Mouse (Mus musculus) CD4-positive, CD25-positive, alpha-beta regulatory T cell, adult 9 weeks (primary cell): Measurements from ENCODE around the gene Klhl21. TPM values are rescaled to one million over a fixed set of nuclear protein-coding genes. Genes with fewer than 3 reads are reported as not detected.

Experiments
- polyA plus RNA-seq: library from polyadenylated mRNA; unstranded; fragments of 100-300 nt; shearing (Covaris generic); gene quantifications from one replicate; pipeline ENCODE4 v1.2.1, GENCODE M21; 2017

Gene Klhl21
- polyA plus RNA-seq: 1.2 TPM

DNA sequence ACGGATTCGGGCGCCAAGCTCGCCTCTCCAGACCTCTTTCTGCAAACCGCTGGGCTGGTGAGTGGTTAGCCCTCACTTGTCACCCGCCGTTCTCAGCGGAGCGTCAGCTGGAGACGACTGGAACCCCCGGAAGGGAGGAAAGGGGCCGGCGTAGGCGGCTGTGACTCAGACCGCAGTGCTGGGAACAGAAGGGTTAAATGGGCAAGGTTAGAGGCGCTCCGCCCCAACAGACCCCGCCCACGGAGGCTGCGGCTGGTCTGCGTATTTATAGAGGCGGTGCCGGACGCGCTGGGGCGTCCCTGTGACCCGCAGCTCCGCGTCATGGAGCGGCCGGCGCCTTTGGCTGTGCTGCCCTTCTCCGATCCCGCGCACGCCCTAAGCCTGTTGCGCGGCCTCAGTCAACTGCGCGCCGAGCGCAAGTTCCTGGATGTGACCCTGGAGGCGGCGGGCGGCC is at the start of gene Klhl21:
Klhl21 (plus strand) TSS at position 182 of the 454 bp plus-strand sequence.

DNA sequence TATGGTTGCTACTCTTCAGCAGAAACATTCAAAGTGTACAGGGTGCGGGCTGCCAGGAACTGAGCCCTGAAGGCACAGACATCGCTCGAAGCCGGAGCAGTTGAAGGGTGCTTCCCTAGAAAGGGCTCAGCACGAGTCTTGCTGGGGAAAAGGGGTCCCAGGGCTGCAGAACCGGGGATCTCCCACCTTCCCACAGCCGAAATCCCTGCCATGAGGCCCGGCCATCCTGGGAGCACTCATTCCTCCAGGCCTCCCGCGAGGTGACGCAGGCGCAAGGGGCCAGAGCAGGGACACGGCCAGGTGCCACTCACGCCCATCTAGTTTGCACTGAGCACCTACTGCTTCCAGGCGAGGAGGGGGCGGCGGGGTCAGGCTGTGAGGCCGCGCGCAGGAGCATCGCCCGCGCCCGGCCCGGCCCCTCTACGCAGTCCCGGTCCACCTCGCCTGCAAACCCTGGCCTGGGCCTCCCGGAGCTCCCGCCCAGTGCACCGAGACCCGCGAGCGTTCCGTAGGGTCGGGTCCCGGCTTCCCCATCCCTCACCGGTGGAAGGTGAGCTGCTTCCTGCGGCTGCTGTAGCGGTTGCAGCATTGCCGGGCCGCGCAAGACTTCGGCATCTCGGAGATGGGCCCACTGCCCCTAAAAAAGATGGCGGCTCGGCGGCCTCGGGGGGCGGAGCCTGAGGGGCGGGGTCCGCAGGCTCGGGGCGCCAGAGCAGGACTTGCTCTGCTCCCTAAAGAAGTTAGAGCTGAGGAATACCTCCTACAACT is 20.1 kb upstream of the Klhl21 start, which contains the start of gene Thap3:
Thap3 (minus strand) TSS at position 656 of the 768 bp plus-strand sequence.

DNA sequence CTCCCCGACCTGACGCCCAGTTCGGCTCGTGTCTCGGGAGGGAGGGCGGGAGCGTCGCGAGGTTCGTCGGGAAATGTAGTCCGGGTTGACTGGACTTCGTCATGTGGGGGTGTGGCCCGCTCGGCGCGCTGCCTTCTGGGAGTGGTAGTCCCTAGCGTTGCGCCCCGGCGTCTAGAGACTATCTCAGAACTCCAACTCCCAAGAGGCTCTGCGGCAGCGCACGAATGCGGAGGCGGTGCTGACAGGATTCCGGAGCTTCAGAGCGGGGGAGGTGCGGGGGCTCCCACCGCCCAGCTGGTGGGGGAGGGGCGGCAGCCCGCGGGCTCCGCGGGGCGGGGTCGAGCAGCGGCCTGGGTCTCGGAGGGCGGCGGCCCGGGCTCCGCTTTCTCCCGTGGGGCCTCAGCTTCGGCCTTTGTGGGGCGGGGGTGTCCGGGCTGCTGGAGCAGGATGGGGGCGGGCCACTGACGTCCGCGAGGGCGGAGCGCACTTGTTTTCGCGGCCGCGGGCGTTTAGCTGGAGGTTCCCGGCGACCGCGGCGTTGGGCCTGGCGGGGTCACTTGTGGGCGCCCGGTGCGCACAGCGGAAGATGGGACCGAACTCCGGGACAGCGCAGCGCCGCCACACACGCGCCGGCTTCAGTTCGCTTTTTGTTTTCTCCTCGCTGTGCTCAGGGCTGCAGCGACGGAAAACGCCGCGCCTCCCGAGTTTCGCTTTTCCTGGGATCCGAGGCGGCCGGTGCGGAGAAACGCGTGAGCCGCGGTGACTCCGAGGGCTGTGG is 12.2 kb upstream of the Klhl21 start, which contains the start of gene Phf13:
Phf13 (minus strand) TSS at position 86 of the 778 bp plus-strand sequence.

DNA sequence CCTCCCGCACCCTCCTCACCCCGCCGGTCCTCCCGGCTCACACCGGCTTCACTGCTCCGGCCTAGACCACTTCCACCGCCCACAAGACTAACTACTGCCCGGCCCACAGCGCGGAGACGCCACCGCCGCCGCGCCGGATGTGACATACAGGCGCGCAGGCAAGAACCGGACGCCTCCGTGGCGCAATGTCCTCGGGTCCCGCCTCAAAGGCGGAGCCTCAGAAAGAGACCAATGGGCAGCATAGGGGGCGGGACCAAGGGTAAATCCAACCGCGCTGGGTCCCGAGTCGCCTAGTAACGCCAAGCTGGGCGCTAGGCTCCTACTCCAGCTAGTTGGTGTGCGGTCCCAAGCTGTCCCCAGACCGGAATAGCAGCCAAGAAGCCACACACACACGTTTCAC is 18.9 kb downstream of the Klhl21 start, which contains the start of gene Zbtb48:
Zbtb48 (minus strand) TSS at position 148 of the 400 bp plus-strand sequence.

DNA sequence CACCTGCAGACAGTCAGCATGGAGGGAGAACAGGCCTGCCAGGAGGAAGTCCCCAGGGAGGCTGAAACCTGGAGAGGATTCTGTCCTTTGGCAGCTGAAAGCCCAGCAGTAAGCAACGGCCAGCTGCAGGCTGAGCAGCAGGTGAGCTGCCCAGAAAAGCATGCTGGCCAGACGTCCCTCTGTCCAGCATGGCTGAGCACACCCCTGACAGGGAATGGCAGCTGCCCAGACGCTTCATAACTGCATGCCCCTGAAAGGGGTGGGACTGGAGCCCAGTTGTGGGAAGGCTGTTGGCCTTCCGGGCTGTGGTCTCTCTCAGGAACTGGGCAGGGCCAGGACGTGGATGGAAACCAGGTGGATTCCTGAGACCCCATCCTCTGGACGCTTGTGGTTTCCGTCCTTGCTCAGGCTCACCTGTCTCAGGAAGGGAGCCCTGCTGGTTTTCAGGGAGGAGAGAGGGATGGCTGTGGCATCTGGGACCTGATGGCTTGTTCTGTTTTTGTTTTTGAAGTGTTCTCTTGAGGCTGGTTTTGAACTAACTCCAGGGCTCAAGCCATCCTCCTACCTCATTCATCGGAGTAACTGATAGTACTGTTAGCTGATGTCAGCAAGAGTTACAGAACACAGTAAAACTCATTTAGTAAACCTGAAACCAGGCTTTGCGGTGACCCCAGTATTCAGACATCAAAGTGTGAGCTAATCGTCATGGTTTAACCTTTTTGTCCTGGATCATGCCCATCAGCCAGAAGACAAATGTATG is 29.8 kb downstream of the Klhl21 start, which contains the start of gene Tas1r1:
Tas1r1 (minus strand) TSS at position 344 of the 760 bp plus-strand sequence.

DNA sequence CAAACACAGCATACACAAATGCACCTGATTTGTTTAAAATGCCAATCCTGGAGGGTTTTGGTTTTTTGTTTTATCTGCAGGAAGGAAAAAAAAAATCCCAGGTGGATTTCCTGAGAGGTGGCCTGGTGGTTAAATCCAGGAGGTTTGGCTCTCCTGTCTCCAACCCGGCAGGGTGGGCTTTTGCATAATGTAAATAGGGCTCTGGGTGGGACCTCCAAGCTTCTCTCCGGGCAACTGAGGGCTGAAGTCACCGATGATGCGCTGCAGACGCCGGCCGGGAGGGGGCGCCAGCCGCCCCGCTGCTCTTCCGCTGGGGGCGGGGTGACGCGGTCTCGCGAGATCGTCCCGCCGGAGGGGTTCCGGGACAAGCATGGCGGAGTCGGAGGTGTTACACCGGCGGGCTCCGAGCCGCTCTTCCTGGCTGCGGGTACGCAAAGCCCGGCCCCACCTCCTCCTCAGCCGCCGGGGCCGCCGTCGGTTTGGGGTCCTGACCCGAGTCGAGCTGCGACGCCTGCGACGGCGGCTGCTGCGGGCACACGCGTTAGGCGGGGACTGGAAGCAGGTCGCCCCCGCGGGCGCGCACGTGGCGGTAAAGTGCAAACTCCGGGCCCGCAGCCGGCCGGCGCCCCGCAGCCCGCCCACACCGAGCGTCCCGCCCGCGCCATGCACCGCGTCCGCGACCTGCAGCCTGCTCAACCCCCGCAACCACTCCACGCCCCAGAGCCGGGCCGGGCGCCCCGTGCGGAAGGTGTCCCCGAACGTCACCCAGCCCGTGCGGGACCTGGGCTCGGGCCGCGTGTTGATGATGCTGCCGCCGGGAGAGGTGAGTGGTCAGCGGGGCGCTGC is 30.6 kb downstream of the Klhl21 start, which contains the start of gene Nol9:
Nol9 (plus strand) TSS at position 337 of the 846 bp plus-strand sequence.

Other genes starting within 250 kb of the Klhl21 start
- gene Camta1, start 146.9 kb upstream of the Klhl21 start, polyA plus RNA-seq: 23.4 TPM
- 60.0 TPM for gene Dnajc11, start 75.1 kb upstream of the Klhl21 start, polyA plus RNA-seq
- 134 TPM for gene Thap3, start 19.8 kb upstream of the Klhl21 start, polyA plus RNA-seq
- 3.0 TPM for gene Phf13, start 12.5 kb upstream of the Klhl21 start, polyA plus RNA-seq
- 34.9 TPM for gene Zbtb48, start 18.9 kb downstream of the Klhl21 start, polyA plus RNA-seq
- gene Tas1r1, start 29.8 kb downstream of the Klhl21 start, polyA plus RNA-seq: not detected
- 6.6 TPM for gene Nol9, start 30.5 kb downstream of the Klhl21 start, polyA plus RNA-seq
- gene Plekhg5, start 63.7 kb downstream of the Klhl21 start, polyA plus RNA-seq: 4.3 TPM
- 221 TPM for gene Tnfrsf25, start 107.1 kb downstream of the Klhl21 start, polyA plus RNA-seq
- gene Espn, start 143.6 kb downstream of the Klhl21 start, polyA plus RNA-seq: 14.8 TPM
- gene Hes2, start 150.1 kb downstream of the Klhl21 start, polyA plus RNA-seq: not detected
- gene Acot7, start 169.3 kb downstream of the Klhl21 start, polyA plus RNA-seq: 84.5 TPM